Mouse (Mus musculus) liver, embryonic 11.5 days (tissue): ENCODE measurements around the gene Adcy1. TPM values are rescaled to one million over a fixed set of nuclear protein-coding genes. Genes with fewer than 3 reads are reported as not detected.

Source experiments
- ATAC-seq: fragments of 200-750 bp; cut with Nextera tagmentation; replicated peaks from 2 replicates; pipeline ENCODE4 v1.8.0; 2017; ENCODE audit warnings: moderate number of reproducible peaks, mild to moderate bottlenecking, moderate TSS enrichment, moderate library complexity; ENCODE audit not compliant: low FRiP score
- DNase-seq: peaks from one replicate; pipeline ENCODE4 v3.0.0-alpha.2; 2017; ENCODE audit warnings: low spot score
- H3K27ac ChIP-seq: fragments of 300-500 bp; sonication (generic); 2 replicates; pipeline ENCODE4 v1.5.1; 2014; ENCODE audit warnings: mild to moderate bottlenecking, low read depth, low read length, control low read depth
- H3K27me3 ChIP-seq: fragments of 300-500 bp; sonication (generic); replicated peaks from 2 replicates; pipeline ENCODE4 v1.6.1; 2014; ENCODE audit warnings: low read length, mixed read lengths; ENCODE audit not compliant: control insufficient read depth, insufficient read depth
- H3K36me3 ChIP-seq: fragments of 300-500 bp; sonication (generic); 2 replicates; pipeline ENCODE4 v1.6.1; 2014; ENCODE audit warnings: mild to moderate bottlenecking, low read length, moderate library complexity, mixed read lengths; ENCODE audit not compliant: control insufficient read depth, insufficient read depth
- H3K4me1 ChIP-seq: fragments of 300-500 bp; sonication (generic); replicated peaks from 2 replicates; pipeline ENCODE4 v1.6.1; 2014; ENCODE audit warnings: low read length, mixed read lengths; ENCODE audit not compliant: control insufficient read depth, insufficient read depth
- H3K4me2 ChIP-seq: fragments of 300-500 bp; sonication (generic); 2 replicates; pipeline ENCODE4 v1.6.1; 2014; ENCODE audit warnings: mild to moderate bottlenecking, control low read depth, moderate library complexity
- H3K4me3 ChIP-seq: fragments of 300-500 bp; sonication (generic); 2 replicates; pipeline ENCODE4 v1.5.1; 2014; ENCODE audit warnings: low read depth, low read length, control low read depth
- H3K9ac ChIP-seq: fragments of 300-500 bp; sonication (generic); 2 replicates; pipeline ENCODE4 v1.6.1; 2014; ENCODE audit warnings: low read depth, low read length, control low read depth
- H3K9me3 ChIP-seq: fragments of 300-500 bp; sonication (generic); 2 replicates; pipeline ENCODE4 v1.6.1; 2016; ENCODE audit warnings: low read length, inconsistent platforms, mixed read lengths; ENCODE audit not compliant: control insufficient read depth
- WGBS: fragments of 180-500 bp; shearing (Covaris S2); extraction: QIAGEN DNeasy Blood & Tissue Kit; methylation state at CpG from one replicate; pipeline ENCODE4 v1.1.7; 2014; 5-methylcytosine and 5-hydroxymethylcytosine counted together
- polyA plus RNA-seq: library from polyadenylated mRNA; unstranded; fragments of >200 nt; fragmentation: Nextera tagmentation; extraction: Ambion mirVana; gene quantifications from 2 replicates; pipeline ENCODE4 v1.2.1, GENCODE M21; 2014

The Adcy1 gene
- polyA plus RNA-seq, 1 experiment from 2014 or later: 0.99 TPM

DNA sequence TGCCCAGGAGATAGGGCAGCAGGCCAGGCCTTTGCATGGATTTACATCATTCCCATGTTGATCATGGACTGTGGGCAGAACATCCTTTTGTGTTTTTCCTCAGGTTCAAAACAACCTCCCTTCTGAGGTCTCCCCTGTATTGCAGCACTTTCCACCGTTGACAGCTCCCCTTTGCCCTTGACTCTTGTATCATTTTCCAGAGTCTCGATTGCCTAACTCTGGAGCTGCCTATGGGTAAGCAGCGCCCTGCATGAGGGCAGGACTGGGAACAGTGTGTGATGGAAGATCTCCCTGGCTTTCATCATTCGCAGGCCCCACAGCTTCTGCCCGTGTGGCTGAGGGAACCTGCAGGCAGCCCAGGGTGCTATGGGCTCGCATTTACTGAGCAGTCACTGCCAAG, 129.4 kb downstream of the Adcy1 start:
- WGBS: 44% methylated on average over 6 of the region's 6 CpGs
- Histone ChIP-seq H3K27ac (no peak overlapping the region; the same call in 1 of the 2 replicates), H3K4me1 (no peaks in the 10 kb centered on the region), H3K9ac (no peak overlapping the region), H3K36me3 (no peaks in the 10 kb centered on the region), H3K9me3 (peaks cover 4% of the 10 kb centered on the region; the same call in 1 of the 2 replicates), H3K4me3 (no peak overlapping the region), H3K4me2 (no peak overlapping the region), H3K27me3 (no peaks in the 10 kb centered on the region)
- DNase-seq (no peak), ATAC-seq (0 out of 2 replicates have a peak, but pooled peaks have one; percentile 10)

DNA sequence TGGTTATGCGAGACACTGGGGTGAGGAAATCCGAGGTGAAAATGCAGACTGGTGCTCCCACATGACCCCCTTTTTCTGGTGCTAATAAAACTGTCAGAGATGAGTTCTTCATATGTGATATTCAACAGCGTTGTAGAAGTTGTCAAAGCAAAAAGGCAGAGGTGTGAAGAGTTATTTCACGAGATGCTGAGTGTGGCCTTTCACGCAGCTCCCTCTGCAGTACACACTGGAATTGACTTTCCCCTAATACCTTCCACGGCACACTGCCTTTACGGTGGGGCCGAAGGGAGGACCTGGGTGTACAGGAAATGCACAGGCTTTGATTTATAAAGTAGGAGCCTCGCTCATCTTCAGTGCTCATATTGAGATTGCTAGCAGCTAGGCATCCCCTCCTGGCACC, 129.8 kb downstream of the Adcy1 start:
- Histone ChIP-seq H3K4me1 (no peaks in the 10 kb centered on the region), H3K27me3 (no peaks in the 10 kb centered on the region), H3K4me2 (no peak overlapping the region), H3K9me3 (peaks cover 4% of the 10 kb centered on the region; the same call in 1 of the 2 replicates), H3K9ac (no peak overlapping the region), H3K4me3 (no peak overlapping the region), H3K27ac (no peak overlapping the region; the same call in 1 of the 2 replicates), H3K36me3 (no peaks in the 10 kb centered on the region)
- ATAC-seq: no peak
- 65% methylated on average over 9 of the region's 9 CpGs for WGBS
- DNase-seq: no peak

DNA sequence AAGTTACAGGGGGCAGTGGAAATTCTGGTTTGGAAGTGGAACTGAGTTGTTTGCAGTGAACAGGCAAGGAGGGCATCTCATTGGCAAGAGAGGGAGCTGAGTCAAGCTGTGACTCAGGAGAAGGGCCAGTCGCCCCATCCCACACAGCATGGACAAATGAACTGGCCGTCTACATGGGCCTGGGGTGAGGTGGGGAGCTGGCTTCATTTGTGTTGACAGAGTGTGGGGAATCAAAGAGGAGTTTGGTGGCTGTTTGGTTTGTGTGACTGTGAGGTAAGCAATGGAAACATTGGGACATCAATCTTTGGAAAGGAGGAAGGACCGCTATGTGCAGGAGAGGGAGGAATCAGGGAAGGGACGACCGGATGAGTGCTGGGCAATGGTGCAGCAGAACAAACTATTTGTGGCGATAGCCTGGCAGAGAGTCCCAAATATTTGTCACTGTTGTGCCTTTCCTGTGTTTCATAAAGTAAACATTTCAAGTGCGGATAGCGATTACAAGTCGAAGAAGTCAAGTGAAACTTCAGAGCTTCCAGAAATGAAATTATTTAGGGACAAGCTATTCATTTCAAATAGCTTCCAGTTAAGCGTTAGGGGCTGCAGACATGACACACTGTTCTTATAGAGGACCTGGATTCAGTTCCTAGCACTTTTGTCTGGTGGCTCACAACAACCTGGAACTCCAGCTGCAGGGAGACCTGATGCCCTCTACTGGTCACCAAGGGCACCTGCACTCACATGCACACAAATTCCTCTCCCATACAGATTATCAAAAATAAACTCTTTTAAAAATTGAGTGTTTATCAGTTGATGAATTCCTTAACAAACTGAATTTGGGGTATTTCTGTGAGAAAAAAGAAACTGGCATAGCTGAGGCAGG, 131.4 kb downstream of the Adcy1 start:
- DNase-seq (no peak), ATAC-seq (no peak)
- Histone ChIP-seq H3K4me3 (no peak overlapping the region), H3K4me1 (no peaks in the 10 kb centered on the region), H3K36me3 (no peaks in the 10 kb centered on the region), H3K9ac (no peak overlapping the region), H3K9me3 (peaks cover 4% of the 10 kb centered on the region; the same call in 1 of the 2 replicates), H3K27ac (no peak overlapping the region), H3K4me2 (no peak overlapping the region), H3K27me3 (no peaks in the 10 kb centered on the region)
- 82% methylated on average over 10 of the region's 10 CpGs for WGBS

DNA sequence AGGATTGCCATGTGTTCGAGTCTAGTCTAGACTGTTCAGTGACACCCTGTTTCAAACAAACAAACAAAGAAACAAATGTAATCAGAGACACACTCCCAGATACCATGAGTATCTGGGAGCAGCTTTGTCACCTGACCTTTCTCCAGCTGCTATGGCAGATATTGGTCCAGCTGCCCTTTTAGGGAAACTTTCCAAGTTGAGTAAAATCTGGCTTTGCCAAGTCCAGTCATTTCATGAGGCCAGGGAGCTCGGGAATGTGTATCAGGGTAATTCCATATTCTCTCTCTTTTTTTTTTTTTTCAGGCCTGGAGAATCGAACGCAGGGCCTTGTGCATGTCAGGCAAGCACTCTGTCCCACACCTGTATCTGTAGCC, 132.0 kb downstream of the Adcy1 start:
- Histone ChIP-seq H3K27me3 (no peaks in the 10 kb centered on the region), H3K4me1 (no peaks in the 10 kb centered on the region), H3K9me3 (peaks cover 4% of the 10 kb centered on the region; the same call in 1 of the 2 replicates), H3K27ac (no peak overlapping the region), H3K4me2 (no peak overlapping the region), H3K4me3 (no peak overlapping the region), H3K36me3 (no peaks in the 10 kb centered on the region), H3K9ac (no peak overlapping the region)
- DNase-seq: no peak
- no peak for ATAC-seq
- 81% methylated on average over 4 of the region's 4 CpGs for WGBS

DNA sequence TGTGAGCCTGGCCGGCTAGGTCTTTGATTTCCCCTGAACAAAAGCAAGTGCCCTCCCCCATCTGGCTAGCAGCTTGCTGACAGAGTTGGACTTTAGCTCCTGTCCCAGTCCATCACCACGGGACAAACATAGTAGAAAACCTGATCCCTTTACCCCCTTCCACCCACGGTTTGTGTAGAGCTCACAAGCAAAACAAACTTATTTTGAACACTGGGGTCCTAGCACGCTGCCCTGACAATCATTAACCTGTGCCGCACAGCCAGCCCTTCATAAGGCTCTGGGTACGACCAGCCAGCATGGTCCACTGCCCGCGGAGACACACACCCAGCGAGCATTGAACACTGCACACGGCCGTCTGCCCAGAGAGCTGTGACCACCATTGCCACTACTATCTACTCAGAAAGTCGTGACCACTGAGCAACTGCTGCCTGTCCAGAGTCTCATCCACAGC, 134.2 kb downstream of the Adcy1 start, which contains the start of gene Igfbp1:
Gene Igfbp1 (plus strand): TSS at position 292 of the 451 bp plus-strand sequence.
- ATAC-seq: peak; percentile 72
- Histone ChIP-seq H3K4me1 (no peaks in the 10 kb centered on the region), H3K36me3 (no peaks in the 10 kb centered on the region), H3K4me2 (peak within 1 kb of the TSS; percentile 48), H3K9ac (0 out of 2 replicates have a peak within 1 kb of the TSS, but pooled peaks have one; percentile 16), H3K4me3 (peak within 1 kb of the TSS; percentile 42), H3K9me3 (peaks cover 4% of the 10 kb centered on the region; the same call in 1 of the 2 replicates), H3K27me3 (no peaks in the 10 kb centered on the region), H3K27ac (peak within 1 kb of the TSS; percentile 66)
- no peak for DNase-seq
- WGBS: 63% methylated on average over 12 of the region's 12 CpGs

DNA sequence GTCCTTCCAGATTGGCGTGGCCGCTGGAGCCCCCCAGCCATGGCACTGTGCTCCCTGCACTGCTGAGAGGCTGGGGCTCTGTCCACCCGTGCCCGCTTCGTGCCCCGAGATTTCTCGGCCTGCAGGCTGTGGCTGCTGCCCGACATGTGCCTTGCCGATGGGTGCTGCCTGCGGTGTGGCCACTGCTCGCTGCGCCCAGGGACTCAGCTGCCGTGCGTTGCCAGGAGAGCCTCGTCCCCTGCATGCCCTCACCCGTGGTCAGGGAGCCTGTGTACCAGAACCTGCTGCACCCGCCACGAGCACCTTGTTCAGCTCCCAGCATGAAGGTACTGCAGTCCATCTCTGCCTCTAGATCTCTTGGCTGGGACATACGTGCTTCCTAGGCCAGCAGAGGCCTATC, 134.7 kb downstream of the Adcy1 start:
- Histone ChIP-seq H3K9ac (0 out of 2 replicates have a peak overlapping the region, but pooled peaks have one; percentile 16), H3K4me2 (peak overlapping the region; percentile 48), H3K9me3 (peaks cover 4% of the 10 kb centered on the region; the same call in 1 of the 2 replicates), H3K27me3 (no peaks in the 10 kb centered on the region), H3K36me3 (no peaks in the 10 kb centered on the region), H3K4me3 (peak overlapping the region; percentile 42), H3K27ac (peak overlapping the region; percentile 66), H3K4me1 (no peaks in the 10 kb centered on the region)
- peak; percentile 19; the same call in 1 of the 2 replicates for ATAC-seq
- 72% methylated on average over 19 of the region's 19 CpGs for WGBS
- DNase-seq: no peak

DNA sequence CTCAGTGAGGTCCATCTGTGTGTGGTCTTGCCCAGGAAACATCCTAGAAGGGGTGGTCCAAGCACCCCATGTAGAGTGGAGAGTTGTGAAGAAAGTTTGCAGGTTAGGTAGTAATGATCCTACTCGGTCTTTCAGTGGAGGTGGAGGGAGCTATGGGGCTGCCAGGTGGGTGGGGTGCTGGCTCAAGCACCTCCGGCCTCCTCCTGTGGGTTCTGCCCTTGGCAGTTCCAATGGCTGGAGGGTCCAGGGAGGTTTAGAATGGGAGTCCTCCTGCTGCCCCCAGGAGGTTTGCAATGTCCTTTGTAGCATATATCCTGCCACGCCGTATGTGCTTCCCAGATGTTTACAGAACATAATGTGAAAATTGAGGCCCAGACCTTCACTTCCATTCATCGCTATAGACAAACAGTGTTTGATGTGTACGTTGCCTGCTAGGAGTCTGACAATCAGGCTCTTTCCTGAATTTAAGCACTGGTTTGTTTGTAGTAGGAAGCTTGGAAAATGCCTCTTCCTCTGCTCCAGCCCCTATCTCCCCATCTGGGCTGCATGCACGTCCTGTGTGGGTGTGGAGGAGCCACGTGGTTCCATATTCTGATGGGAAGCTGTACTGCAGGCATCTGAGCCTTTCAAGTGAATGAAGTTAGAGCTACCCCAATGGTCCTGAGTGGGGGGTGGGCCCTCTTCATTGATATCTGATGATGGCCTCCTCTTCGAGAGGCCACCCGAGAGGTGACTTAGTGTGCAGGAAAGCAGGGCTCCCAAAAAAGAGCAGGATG, 135.4 kb downstream of the Adcy1 start:
- Histone ChIP-seq H3K9me3 (peaks cover 4% of the 10 kb centered on the region; the same call in 1 of the 2 replicates), H3K36me3 (no peaks in the 10 kb centered on the region), H3K27ac (peak overlapping the region; percentile 8; the same call in 1 of the 2 replicates), H3K4me3 (peak overlapping the region; percentile 42), H3K9ac (0 out of 2 replicates have a peak overlapping the region, but pooled peaks have one; percentile 16), H3K4me1 (no peaks in the 10 kb centered on the region), H3K27me3 (no peaks in the 10 kb centered on the region), H3K4me2 (peak overlapping the region; percentile 48)
- 62% methylated on average over 10 of the region's 10 CpGs for WGBS
- no peak for DNase-seq
- no peak for ATAC-seq

DNA sequence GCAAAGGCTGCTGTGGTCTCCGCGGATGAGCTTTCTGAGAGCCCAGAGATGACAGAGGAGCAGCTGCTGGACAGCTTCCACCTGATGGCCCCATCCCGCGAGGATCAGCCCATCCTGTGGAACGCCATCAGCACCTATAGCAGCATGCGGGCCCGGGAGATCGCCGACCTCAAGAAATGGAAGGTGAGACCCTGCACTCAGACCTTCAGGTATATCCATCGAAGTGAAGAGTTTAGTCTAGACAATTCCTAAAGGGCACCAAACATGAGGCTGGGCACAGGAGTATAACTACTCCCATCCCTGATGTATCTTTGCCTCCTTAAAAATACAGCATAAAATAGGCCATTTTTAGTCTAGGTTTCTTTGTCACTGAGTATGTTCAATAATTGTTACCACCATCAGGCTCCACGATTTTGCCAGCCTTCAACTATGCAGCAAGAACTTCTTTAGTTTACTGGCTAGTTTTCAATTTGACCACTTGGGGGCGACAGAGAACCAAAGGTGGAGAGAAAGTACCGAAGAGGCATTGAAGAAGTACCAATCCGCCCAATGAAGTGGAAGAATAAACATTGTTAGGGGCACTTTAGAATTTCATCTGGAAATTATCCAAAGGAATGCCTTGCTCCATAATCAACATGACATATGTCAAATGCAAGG, 136.6 kb downstream of the Adcy1 start:
- DNase-seq (no peak), ATAC-seq (no peak)
- no peak overlapping the region for H3K4me3 ChIP-seq
- 45% methylated on average over 14 of the region's 14 CpGs for WGBS
- H3K4me1 ChIP-seq: no peaks in the 10 kb centered on the region
- no peak overlapping the region for H3K9ac ChIP-seq
- no peak overlapping the region for H3K27ac ChIP-seq
- no peaks in the 10 kb centered on the region for H3K36me3 ChIP-seq
- peaks cover 3% of the 10 kb centered on the region; the same call in 1 of the 2 replicates for H3K9me3 ChIP-seq
- peak overlapping the region; percentile 48 for H3K4me2 ChIP-seq
- no peaks in the 10 kb centered on the region for H3K27me3 ChIP-seq
